Mouse (Mus musculus) heart, postnatal 0 days (tissue): ENCODE measurements at regions not wholly inside any gene's neighbourhood (a gene's known extent, or its start where the extent isn't known, plus 50 kb on each side); places are given as distances from the start of the nearest gene placed in this dataset.
A peak's percentile ranks its signal among the peaks of the same experiment; 100 is the strongest.

Source experiments
- ATAC-seq: fragments of 200-750 bp; cut with Nextera tagmentation; 2 replicates; pipeline ENCODE4 v1.8.0; 2017; ENCODE audit warnings: low read depth, moderate number of reproducible peaks, moderate library complexity; ENCODE audit not compliant: insufficient read depth
- DNase-seq: peaks from one replicate; pipeline ENCODE4 v3.0.0-alpha.2; 2016; ENCODE audit warnings: low spot score
- H3K27ac ChIP-seq: fragments of 300-500 bp; sonication (generic); 2 replicates; pipeline ENCODE4 v1.5.1; 2014; ENCODE audit warnings: low read depth, mild to moderate bottlenecking
- H3K27me3 ChIP-seq: fragments of 300-500 bp; sonication (generic); 2 replicates; pipeline ENCODE4 v1.6.1; 2014; ENCODE audit warnings: low read length, mixed read lengths; ENCODE audit not compliant: control insufficient read depth, insufficient read depth
- H3K36me3 ChIP-seq: fragments of 300-500 bp; sonication (generic); replicated peaks from 2 replicates; pipeline ENCODE4 v1.6.1; 2014; ENCODE audit warnings: low read length, mixed read lengths; ENCODE audit not compliant: control insufficient read depth, insufficient read depth
- H3K4me1 ChIP-seq: fragments of 300-500 bp; sonication (generic); 2 replicates; pipeline ENCODE4 v1.6.1; 2014; ENCODE audit warnings: antibody characterized with exemption; ENCODE audit not compliant: control insufficient read depth, insufficient read depth
- H3K4me2 ChIP-seq: fragments of 300-500 bp; sonication (generic); 2 replicates; pipeline ENCODE4 v1.6.1; 2014; ENCODE audit warnings: low read depth, mild to moderate bottlenecking, low read length, moderate library complexity
- H3K4me3 ChIP-seq: fragments of 300-500 bp; sonication (generic); 2 replicates; pipeline ENCODE4 v1.5.1; 2014; ENCODE audit warnings: low read depth, low read length
- H3K9ac ChIP-seq: fragments of 300-500 bp; sonication (generic); replicated peaks from 2 replicates; pipeline ENCODE4 v1.6.1; 2014; ENCODE audit warnings: low read depth, low read length, mixed read lengths
- H3K9me3 ChIP-seq: fragments of 300-500 bp; sonication (generic); replicated peaks from 2 replicates; pipeline ENCODE4 v1.6.1; 2016; ENCODE audit warnings: low read length; ENCODE audit not compliant: control insufficient read depth
- CTCF ChIP-seq: IDR thresholded peaks from 2 replicates; pipeline ENCODE4 v1.5.1; 2016; ENCODE audit warnings: antibody characterized with exemption, control low read depth, low read depth
- EP300 ChIP-seq: IDR thresholded peaks from 2 replicates; pipeline ENCODE4 v1.6.1; 2016; ENCODE audit warnings: antibody characterized with exemption, low read depth
- WGBS: fragments of 180-500 bp; shearing (Covaris S2); extraction: QIAGEN DNeasy Blood & Tissue Kit; methylation state at CpG from one replicate; pipeline ENCODE4 v1.1.7; 2014; 5-methylcytosine and 5-hydroxymethylcytosine counted together

GRCm38 (mm10) chr1:89308788-89309187 lies 145.8 kb upstream of the Agap1 start:
- Histone ChIP-seq H3K27ac (no peak overlapping the region), H3K4me1 (no peaks in the 10 kb centered on the region), H3K4me3 (no peak overlapping the region), H3K9me3 (no peaks in the 10 kb centered on the region), H3K36me3 (no peaks in the 10 kb centered on the region), H3K27me3 (no peaks in the 10 kb centered on the region), H3K4me2 (peak overlapping the region; percentile 34), H3K9ac (no peak overlapping the region)
- WGBS, result 41% methylated on average over 13 of the region's 13 CpGs
- TF ChIP-seq EP300 (no peak), CTCF (no peak)
- DNase-seq, result no peak
- no peak for ATAC-seq

GRCm38 (mm10) chr1:89313064-89313463 lies 141.5 kb upstream of the Agap1 start:
- Histone ChIP-seq H3K4me1 (no peaks in the 10 kb centered on the region), H3K4me2 (no peak overlapping the region), H3K27ac (no peak overlapping the region), H3K9me3 (no peaks in the 10 kb centered on the region), H3K27me3 (no peaks in the 10 kb centered on the region), H3K9ac (no peak overlapping the region), H3K4me3 (no peak overlapping the region), H3K36me3 (no peaks in the 10 kb centered on the region)
- ATAC-seq, result no peak
- no peak for DNase-seq
- TF ChIP-seq EP300, result no peak
- TF ChIP-seq CTCF, result no peak
- WGBS, result 68% methylated on average over 7 of the region's 7 CpGs

GRCm38 (mm10) chr1:89317897-89318296 lies 136.7 kb upstream of the Agap1 start:
- H3K36me3 ChIP-seq, result no peaks in the 10 kb centered on the region
- H3K4me3 ChIP-seq, result no peak overlapping the region
- H3K27me3 ChIP-seq, result no peaks in the 10 kb centered on the region
- H3K27ac ChIP-seq, result no peak overlapping the region
- ATAC-seq, result no peak
- WGBS, result 80% methylated on average over 4 of the region's 4 CpGs
- no peak overlapping the region for H3K9ac ChIP-seq
- H3K4me2 ChIP-seq, result no peak overlapping the region
- no peak for TF ChIP-seq EP300
- no peak for TF ChIP-seq CTCF
- no peaks in the 10 kb centered on the region for H3K4me1 ChIP-seq
- H3K9me3 ChIP-seq, result no peaks in the 10 kb centered on the region
- no peak for DNase-seq

DNA sequence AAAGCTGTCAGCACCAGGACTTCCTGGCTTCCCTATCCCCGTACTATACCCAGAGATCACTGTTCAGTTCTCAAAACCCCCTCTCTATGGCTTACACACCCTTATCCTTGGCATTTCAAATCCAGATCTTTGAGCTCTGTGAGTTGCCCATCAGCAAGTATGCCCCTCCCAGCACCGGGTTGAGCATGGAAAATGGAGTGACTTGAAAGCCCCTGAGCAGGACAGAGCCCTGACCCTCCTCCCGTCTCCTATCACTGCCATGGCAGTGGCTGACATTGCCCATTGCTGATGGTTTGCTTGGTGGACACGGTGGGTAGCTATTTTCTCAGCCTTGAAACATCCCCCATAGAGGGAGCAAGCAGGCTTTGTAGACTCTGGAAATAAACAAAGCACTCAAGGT lies 135.9 kb upstream of the Agap1 start:
- no peak for TF ChIP-seq EP300
- no peak for TF ChIP-seq CTCF
- no peaks in the 10 kb centered on the region for H3K27me3 ChIP-seq
- no peak overlapping the region for H3K4me3 ChIP-seq
- no peak overlapping the region for H3K27ac ChIP-seq
- H3K36me3 ChIP-seq, result no peaks in the 10 kb centered on the region
- ATAC-seq (no peak), DNase-seq (no peak)
- no peaks in the 10 kb centered on the region for H3K4me1 ChIP-seq
- H3K4me2 ChIP-seq, result no peak overlapping the region
- no peaks in the 10 kb centered on the region for H3K9me3 ChIP-seq
- WGBS, result 54% methylated on average over 4 of the region's 4 CpGs
- no peak overlapping the region for H3K9ac ChIP-seq

GRCm38 (mm10) chr1:89322621-89323020 lies 132.0 kb upstream of the Agap1 start:
- Histone ChIP-seq H3K36me3 (no peaks in the 10 kb centered on the region), H3K9ac (no peak overlapping the region), H3K27me3 (no peaks in the 10 kb centered on the region), H3K4me1 (no peaks in the 10 kb centered on the region), H3K27ac (peak overlapping the region; percentile 66), H3K9me3 (no peaks in the 10 kb centered on the region), H3K4me2 (no peak overlapping the region), H3K4me3 (no peak overlapping the region)
- DNase-seq, result no peak
- TF ChIP-seq CTCF (no peak), EP300 (0 out of 2 replicates have a peak, but pooled peaks have one; percentile 34)
- ATAC-seq, result peak; percentile 62
- 46% methylated on average over 4 of the region's 4 CpGs for WGBS

DNA sequence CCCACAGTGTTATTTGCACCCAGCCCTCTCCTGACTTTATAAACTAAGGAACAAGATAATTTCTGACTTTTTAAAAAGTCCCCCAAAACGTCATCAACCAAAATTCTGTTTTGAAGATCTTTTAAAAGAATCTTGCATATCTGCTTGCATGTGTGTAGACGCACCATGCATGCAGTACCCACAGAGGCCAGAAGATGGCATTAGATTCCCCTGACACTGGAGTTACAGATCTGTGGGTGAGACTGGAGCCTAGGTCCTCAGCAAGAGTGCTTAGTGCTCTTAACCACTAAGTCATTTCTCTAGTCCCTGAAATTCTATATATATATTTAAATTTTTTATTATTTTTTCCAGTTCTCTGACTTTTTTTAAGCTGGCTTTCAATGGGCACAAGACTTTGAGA lies 131.5 kb upstream of the Agap1 start:
- no peak for DNase-seq
- TF ChIP-seq EP300 (0 out of 2 replicates have a peak, but pooled peaks have one; percentile 15), CTCF (peak; percentile 60)
- Histone ChIP-seq H3K27me3 (no peaks in the 10 kb centered on the region), H3K9ac (no peak overlapping the region), H3K4me3 (no peak overlapping the region), H3K4me1 (no peaks in the 10 kb centered on the region), H3K27ac (peak overlapping the region; percentile 66), H3K9me3 (no peaks in the 10 kb centered on the region), H3K36me3 (no peaks in the 10 kb centered on the region), H3K4me2 (no peak overlapping the region)
- ATAC-seq, result no peak
- 34% methylated on average over 2 of the region's 2 CpGs for WGBS
